Mouse (Mus musculus) intestine, postnatal 0 days (tissue): ENCODE results near the gene Nat9. TPM values are rescaled to one million over a fixed set of nuclear protein-coding genes. Genes with fewer than 3 reads are reported as not detected.

Experiments
- ATAC-seq: fragments of 200-750 bp; cut with Nextera tagmentation; 2 replicates; pipeline ENCODE4 v1.8.0; 2017; ENCODE audit warnings: mild to moderate bottlenecking, moderate TSS enrichment, moderate library complexity
- H3K27ac ChIP-seq: fragments of 300-500 bp; sonication (generic); 2 replicates; pipeline ENCODE4 v1.5.1; 2014; ENCODE audit warnings: mild to moderate bottlenecking, low read depth, low read length, moderate library complexity
- H3K27me3 ChIP-seq: fragments of 300-500 bp; sonication (generic); replicated peaks from 2 replicates; pipeline ENCODE4 v1.6.1; 2014; ENCODE audit warnings: low read length, mixed read lengths; ENCODE audit not compliant: control insufficient read depth, insufficient read depth
- H3K36me3 ChIP-seq: fragments of 300-500 bp; sonication (generic); 2 replicates; pipeline ENCODE4 v1.6.1; 2014; ENCODE audit warnings: mild to moderate bottlenecking, moderate library complexity; ENCODE audit not compliant: control insufficient read depth, insufficient read depth
- H3K4me1 ChIP-seq: fragments of 300-500 bp; sonication (generic); replicated peaks from 2 replicates; pipeline ENCODE4 v1.6.1; 2014; ENCODE audit warnings: antibody characterized with exemption, low read length, mixed read lengths; ENCODE audit not compliant: control insufficient read depth, insufficient read depth
- H3K4me2 ChIP-seq: fragments of 300-500 bp; sonication (generic); replicated peaks from 2 replicates; pipeline ENCODE4 v1.6.1; 2014; ENCODE audit warnings: low read depth, mild to moderate bottlenecking, moderate library complexity
- H3K4me3 ChIP-seq: fragments of 300-500 bp; sonication (generic); 2 replicates; pipeline ENCODE4 v1.5.1; 2014; ENCODE audit warnings: low read depth, low read length
- H3K9ac ChIP-seq: fragments of 300-500 bp; sonication (generic); 2 replicates; pipeline ENCODE4 v1.6.1; 2014; ENCODE audit warnings: mild to moderate bottlenecking, low read depth, low read length
- H3K9me3 ChIP-seq: fragments of 300-500 bp; sonication (generic); 2 replicates; pipeline ENCODE4 v1.6.1; 2016; ENCODE audit warnings: mixed run types; ENCODE audit not compliant: control insufficient read depth
- CTCF ChIP-seq: sonication (generic); IDR thresholded peaks from 2 replicates; pipeline ENCODE4 v1.5.1; 2016; ENCODE audit warnings: low read depth, mild to moderate bottlenecking, control low read depth, antibody characterized with exemption, moderate library complexity
- WGBS: fragments of 180-500 bp; shearing (Covaris S2); extraction: QIAGEN DNeasy Blood & Tissue Kit; methylation state at CpG from one replicate; pipeline ENCODE4 v1.1.7; 2014; 5-methylcytosine and 5-hydroxymethylcytosine counted together
- polyA plus RNA-seq: library from polyadenylated mRNA; unstranded; fragments of >200 nt; fragmentation: Nextera tagmentation; extraction: Ambion mirVana; gene quantifications from 2 replicates; pipeline ENCODE4 v1.2.1, GENCODE M21; 2015

Nat9 gene
- polyA plus RNA-seq, 1 experiment from 2014 or later, result 35.0 TPM

DNA sequence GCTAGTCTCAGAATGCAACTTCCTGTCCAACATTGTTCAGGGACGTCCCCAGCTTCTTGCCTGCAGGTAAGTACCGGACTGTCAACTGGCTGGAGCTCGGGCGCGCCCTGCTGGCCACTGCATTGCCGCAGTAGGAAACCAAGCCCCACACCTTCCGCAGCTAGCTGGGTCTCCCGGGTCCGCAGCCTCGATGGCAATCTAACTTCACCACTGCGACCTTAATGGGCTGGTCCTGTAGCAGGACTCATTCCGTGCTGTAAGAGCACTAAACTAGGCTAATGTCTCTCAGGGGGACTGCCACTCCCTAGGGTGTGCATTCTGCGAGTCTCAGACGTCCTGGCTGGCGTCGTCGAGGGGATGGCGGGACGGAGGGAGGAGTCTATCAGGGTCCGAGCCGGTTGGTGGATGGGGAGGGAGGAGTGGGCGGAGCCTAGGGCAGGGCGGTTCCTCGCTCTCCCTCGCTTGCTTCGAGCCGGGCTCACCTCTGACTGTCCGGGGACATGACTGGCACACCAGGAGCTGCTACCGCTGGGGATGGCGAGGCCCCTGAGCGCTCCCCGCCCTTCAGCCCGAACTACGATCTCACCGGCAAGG, 33.9 kb downstream of the Nat9 start:
- H3K9ac ChIP-seq, result no peak overlapping the region
- peak overlapping the region; percentile 30 for H3K4me3 ChIP-seq
- H3K4me2 ChIP-seq, result peak overlapping the region; percentile 58
- TF ChIP-seq CTCF, result peak; percentile 99
- 0 out of 2 replicates have a peak, but pooled peaks cover 9% of the 10 kb centered on the region for H3K27me3 ChIP-seq
- H3K4me1 ChIP-seq, result no peaks in the 10 kb centered on the region; the same call in 1 of the 2 replicates
- no peaks in the 10 kb centered on the region for H3K9me3 ChIP-seq
- no peak overlapping the region; the same call in 1 of the 2 replicates for H3K27ac ChIP-seq
- WGBS, result under 1% methylated on average over 32 of the region's 35 CpGs
- ATAC-seq, result peak; percentile 75
- H3K36me3 ChIP-seq, result no peaks in the 10 kb centered on the region

DNA sequence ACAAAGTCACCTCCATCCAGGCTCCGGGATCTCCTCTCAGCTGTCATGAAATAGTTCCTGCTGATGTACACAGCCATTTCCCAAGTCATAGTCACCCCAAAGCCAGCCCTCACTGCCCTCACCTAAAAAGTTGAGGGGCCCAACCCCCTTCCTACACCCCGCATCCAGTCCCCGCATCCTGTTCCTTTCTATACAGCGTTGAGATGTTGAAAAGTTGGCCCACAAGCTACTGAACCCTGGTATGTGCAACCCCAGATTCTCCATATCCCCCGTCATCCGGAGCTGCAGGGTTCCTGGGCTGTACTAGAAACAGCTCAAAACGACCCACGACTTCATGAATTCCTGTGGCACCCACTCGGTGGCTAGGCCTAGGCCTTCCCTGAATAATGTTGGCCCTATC, 34.6 kb downstream of the Nat9 start:
- Histone ChIP-seq H3K36me3 (no peaks in the 10 kb centered on the region), H3K4me2 (no peak overlapping the region), H3K4me1 (no peaks in the 10 kb centered on the region; the same call in 1 of the 2 replicates), H3K27me3 (0 out of 2 replicates have a peak, but pooled peaks cover 9% of the 10 kb centered on the region), H3K27ac (no peak overlapping the region), H3K9ac (no peak overlapping the region), H3K4me3 (no peak overlapping the region), H3K9me3 (no peaks in the 10 kb centered on the region)
- WGBS, result 81% methylated on average over 9 of the region's 9 CpGs
- TF ChIP-seq CTCF, result no peak
- no peak for ATAC-seq

DNA sequence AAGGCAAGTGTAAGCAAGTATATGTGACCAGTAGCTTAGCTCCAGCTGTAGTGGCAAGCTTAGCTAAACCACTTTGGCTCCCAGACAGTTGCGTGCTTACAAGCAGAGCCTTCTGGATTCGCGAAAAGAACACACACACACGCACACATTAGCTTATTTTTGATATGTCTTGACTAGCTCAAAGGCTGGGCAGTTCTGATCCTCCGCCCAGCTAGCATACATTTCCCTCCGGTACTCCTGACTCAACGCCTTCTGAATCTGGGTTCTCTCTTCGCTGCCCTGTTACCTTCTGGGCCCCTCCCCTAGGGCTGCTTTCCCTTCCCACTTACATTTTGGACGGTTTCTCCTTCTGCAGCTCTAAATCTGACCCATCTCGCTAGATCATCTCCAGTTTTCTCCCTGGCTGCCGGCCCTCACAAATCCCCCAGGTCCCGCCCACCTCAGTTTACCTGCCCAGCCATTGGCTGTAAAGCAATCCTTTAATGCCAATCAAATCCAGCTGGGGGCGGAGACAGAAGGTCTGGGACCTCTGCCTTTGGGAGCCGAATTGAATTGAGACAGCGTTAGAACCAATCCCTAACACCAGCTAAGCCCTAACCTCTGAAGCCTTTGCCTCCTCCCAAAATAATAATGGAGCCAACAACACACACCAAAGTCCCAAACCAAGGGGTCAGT, 35.8 kb downstream of the Nat9 start:
- 5% methylated on average over 15 of the region's 15 CpGs for WGBS
- Histone ChIP-seq H3K27me3 (0 out of 2 replicates have a peak, but pooled peaks cover 9% of the 10 kb centered on the region), H3K4me2 (peak overlapping the region; percentile 55), H3K9ac (no peak overlapping the region), H3K36me3 (no peaks in the 10 kb centered on the region), H3K9me3 (no peaks in the 10 kb centered on the region), H3K4me1 (no peaks in the 10 kb centered on the region; the same call in 1 of the 2 replicates), H3K27ac (no peak overlapping the region), H3K4me3 (peak overlapping the region; percentile 21)
- no peak for ATAC-seq
- no peak for TF ChIP-seq CTCF

DNA sequence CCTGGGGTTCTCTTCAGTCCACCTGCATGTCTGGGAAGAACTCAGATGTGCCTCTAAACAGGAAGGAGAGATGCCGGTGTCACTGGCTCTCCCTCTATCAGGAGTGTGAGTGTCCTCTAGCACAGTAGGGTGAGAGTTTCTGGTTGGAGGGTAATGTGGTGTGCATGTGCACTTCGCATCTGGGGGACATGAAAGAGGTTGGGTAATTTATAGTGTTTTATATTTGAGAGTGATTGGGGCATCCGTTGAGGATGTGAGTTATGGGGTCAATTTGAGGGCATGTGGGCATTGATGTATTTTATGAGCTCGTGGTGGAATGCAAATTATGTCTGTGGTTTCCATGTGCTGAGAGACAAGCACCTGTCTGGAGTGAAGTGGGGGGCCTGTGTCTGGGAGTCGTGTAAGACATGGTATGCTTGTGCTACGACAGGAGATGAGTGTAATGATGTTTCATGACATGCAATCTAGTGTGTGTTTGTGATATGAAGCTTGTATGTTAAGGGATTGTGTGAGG, 36.9 kb downstream of the Nat9 start:
- 0 out of 2 replicates have a peak, but pooled peaks cover 6% of the 10 kb centered on the region for H3K27me3 ChIP-seq
- H3K27ac ChIP-seq, result no peak overlapping the region
- H3K4me2 ChIP-seq, result no peak overlapping the region
- WGBS, result 44% methylated on average over 6 of the region's 6 CpGs
- H3K4me3 ChIP-seq, result no peak overlapping the region
- TF ChIP-seq CTCF, result no peak
- no peak overlapping the region for H3K9ac ChIP-seq
- no peaks in the 10 kb centered on the region for H3K9me3 ChIP-seq
- no peaks in the 10 kb centered on the region; the same call in 1 of the 2 replicates for H3K4me1 ChIP-seq
- no peak for ATAC-seq
- H3K36me3 ChIP-seq, result no peaks in the 10 kb centered on the region

DNA sequence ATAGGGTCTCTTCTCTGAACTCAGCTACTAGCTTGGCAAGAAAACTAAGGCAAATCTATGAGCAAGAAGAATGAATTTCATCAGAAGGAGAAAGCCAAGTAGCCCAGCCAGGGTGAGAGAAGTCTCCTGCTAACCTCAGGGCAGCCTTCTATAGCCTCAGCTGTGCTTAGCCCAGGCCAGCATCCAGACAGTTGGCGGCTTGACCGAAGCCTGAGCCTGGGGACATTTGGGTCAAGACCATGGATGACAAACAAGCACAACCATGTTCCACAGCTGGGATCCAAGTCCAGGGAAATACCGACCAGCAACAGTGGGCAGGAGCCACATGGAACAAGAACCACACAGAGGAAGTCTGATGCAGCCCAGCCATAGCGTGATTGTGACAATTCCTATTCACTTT, 39.8 kb downstream of the Nat9 start:
- WGBS, result 87% methylated on average over 4 of the region's 4 CpGs
- Histone ChIP-seq H3K4me1 (no peaks in the 10 kb centered on the region; the same call in 1 of the 2 replicates), H3K4me2 (no peak overlapping the region), H3K27ac (no peak overlapping the region), H3K9ac (no peak overlapping the region), H3K36me3 (no peaks in the 10 kb centered on the region), H3K27me3 (0 out of 2 replicates have a peak, but pooled peaks cover 2% of the 10 kb centered on the region), H3K9me3 (no peaks in the 10 kb centered on the region), H3K4me3 (no peak overlapping the region)
- ATAC-seq, result no peak
- TF ChIP-seq CTCF, result no peak

DNA sequence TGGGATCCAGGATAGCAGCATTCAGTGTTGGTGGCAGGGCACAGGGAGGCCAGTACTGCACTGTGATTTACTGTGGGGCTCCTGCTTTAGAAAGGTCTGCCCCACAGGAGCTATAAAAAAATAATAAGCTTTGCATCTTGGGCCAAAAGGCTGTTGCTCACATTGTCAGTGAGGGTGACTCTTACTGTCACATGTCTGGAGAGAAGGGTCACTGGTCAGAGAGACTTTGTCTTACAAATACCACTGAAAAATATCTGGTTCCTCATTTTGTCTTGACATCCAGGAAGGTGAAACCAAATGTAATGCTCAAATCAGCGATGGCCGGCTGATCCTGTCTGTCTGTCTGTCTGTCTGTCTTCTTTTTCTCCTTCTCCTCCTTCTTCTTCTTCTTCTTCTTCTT, 45.7 kb downstream of the Nat9 start:
- Histone ChIP-seq H3K27me3 (no peaks in the 10 kb centered on the region), H3K4me1 (no peaks in the 10 kb centered on the region), H3K9me3 (no peaks in the 10 kb centered on the region), H3K36me3 (no peaks in the 10 kb centered on the region), H3K4me2 (no peak overlapping the region), H3K4me3 (no peak overlapping the region), H3K9ac (no peak overlapping the region), H3K27ac (no peak overlapping the region)
- no peak for ATAC-seq
- TF ChIP-seq CTCF, result no peak
- WGBS, result 77% methylated on average over 2 of the region's 2 CpGs
